Mouse (Mus musculus): ENCODE results near the gene Kcnq5. TPM values are rescaled to one million over a fixed set of nuclear protein-coding genes. Genes with fewer than 3 reads are reported as not detected.
"Not testable (repeated sequence)": the region's sequence is repeated elsewhere in the genome, so short reads cannot be mapped to it uniquely, and the experiment has no call there.

The Kcnq5 gene
- total RNA-seq, 2 experiments from 2014 or later: 0.37 to 1.5 TPM

GRCm38 (mm10) chr1:21660840-21661239 lies 300.9 kb downstream of the Kcnq5 start:
- ATAC-seq (ENCODE audit: poor library complexity, severe bottlenecking): no peak

DNA sequence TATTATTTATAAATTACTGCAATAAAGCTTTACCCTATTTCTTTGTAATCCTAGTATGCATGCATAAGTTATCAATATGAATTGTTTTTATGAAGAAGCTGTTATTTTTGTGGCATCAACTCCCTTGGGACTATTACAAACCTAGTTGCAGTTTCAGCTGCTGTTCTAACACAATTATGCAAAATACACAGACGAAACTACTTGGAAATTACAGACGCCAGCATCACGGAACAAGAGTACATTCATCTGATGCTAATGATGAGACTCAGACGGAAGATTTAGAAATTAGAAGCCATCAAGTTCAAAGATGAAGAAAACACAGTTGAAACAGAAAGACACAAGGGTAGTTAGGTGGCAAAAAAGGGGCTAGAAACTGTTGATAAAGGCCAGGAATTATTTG lies 310.9 kb downstream of the Kcnq5 start:
- ATAC-seq (ENCODE audit: poor library complexity, severe bottlenecking): no peak

- ATAC-seq (ENCODE audit: poor library complexity, severe bottlenecking): no peak
Measured at GRCm38 (mm10) chr1:21635406-21635805, 326.3 kb downstream of the Kcnq5 start.

- no peak for ATAC-seq (ENCODE audit: poor library complexity, severe bottlenecking)
Measured at GRCm38 (mm10) chr1:21634013-21634412, 327.7 kb downstream of the Kcnq5 start.

DNA sequence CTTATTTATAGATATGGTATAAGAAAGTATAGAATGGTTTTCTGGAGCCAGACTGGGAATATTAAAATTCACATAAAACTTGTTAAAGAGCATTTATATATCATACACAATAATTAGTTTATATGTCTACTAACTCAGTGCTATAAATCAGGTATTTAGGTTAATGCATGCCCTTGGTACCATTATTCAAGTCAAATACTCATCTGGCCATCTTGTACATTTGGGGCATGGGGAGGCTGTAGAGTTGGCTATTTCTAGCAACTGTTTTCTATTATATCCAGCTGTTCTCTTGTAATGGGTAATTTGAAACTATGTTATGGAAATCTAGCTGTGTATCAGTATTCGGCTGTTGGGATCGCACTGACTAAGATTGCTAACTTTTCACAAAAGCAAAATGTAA lies 339.3 kb downstream of the Kcnq5 start:
- ATAC-seq (ENCODE audit: poor library complexity, severe bottlenecking): no peak

DNA sequence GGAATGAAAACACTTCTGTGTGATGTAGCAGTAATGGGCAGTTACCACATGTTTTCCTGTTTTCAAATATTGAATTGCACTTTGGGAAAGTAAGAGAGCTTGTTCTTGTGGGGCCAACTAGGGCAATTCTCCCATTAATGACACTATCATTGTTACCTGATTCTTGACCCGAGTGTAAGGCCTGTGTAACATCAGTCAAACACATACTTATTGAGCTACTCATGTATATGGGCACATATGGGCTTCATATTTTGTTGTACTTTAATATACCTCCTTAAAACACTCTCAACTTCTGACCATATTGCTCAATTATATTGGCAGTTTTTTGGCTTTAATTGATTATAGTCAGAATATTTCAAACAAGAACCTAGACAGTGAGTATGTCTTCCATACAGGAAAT lies 339.7 kb downstream of the Kcnq5 start:
- no peak for ATAC-seq (ENCODE audit: poor library complexity, severe bottlenecking)

DNA sequence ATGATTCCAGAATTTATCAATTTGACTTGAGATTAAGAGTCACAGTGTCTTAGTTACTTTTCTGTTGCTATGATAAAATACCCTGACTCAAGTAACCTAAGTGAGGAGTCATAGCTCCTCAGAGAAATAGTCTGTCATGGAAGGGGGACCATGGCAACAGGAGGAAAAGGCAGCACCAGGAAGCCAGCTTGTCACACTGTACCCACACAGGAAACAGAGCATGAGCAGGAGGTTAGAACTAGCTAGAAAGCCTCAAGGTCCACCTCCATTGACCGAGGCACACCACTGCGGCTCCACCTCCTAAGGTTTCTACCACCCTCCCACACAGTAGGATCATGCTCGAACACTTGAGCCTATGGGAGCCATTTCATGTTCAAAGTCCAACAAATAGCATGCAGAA lies 343.0 kb downstream of the Kcnq5 start:
- peak; percentile 49 for ATAC-seq (ENCODE audit: poor library complexity, severe bottlenecking)

DNA sequence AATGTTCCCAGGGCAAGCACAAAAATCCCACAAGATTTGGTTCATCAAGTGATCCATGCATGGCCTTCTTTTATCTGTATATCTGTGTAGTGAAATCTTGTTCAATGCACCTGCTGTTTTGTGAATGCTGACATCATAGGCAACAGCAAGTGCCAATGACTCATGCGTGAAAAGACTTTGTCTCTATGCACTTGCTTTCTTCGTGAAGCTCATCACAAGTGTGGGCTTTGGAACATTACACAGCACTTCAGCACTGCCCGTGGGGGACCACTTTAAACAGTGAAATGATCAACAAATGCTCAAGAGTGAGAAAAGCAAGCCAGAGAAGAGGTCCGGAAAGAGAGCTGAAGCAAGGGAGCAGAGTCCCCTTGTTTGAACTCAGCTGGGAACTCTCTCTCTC lies 345.1 kb downstream of the Kcnq5 start:
- no peak for ATAC-seq (ENCODE audit: poor library complexity, severe bottlenecking)

GRCm38 (mm10) chr1:21613933-21614332 lies 347.8 kb downstream of the Kcnq5 start:
- ATAC-seq (ENCODE audit: poor library complexity, severe bottlenecking): no peak

GRCm38 (mm10) chr1:21604003-21604402 lies 357.7 kb downstream of the Kcnq5 start:
- ATAC-seq (ENCODE audit: poor library complexity, severe bottlenecking): no peak

DNA sequence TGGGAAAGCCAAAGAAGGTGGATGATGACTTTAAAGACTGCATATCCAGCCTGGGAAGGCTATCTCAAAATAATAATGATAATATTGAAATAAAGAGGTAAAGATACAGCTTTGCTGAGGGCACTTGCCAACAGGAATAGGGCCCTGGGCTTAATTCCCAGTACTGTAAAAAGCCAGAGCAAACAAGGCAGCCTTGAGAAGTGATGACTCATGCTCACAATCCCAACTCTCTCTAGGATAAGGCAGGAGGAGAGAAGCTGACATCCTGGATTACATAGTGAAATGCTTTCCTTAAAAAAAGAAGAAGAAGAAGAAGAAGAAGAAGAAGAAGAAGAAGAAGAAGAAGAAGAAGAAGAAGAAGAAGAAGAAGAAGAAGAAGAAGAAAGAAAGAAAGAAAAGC lies 359.2 kb downstream of the Kcnq5 start:
- no peak for ATAC-seq (ENCODE audit: poor library complexity, severe bottlenecking)

DNA sequence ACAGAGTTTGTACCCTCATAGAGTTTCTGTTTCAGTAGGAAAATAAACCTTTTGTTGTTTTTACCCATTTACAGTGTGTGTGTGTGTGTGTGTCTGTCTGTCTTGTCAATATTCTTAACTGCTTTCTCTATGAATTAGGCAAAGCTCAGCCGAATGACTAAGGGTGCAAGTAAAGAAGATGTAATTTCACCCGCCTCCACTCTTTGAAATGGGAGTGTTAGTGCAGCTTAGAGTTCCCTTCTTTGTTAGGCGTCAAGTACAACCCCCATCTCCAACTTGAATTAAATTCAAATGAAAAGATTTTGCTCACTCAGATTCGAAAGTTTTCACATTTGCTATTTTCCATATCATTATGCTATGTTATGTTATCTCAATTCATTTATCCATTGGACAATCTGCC lies 361.1 kb downstream of the Kcnq5 start:
- ATAC-seq (ENCODE audit: poor library complexity, severe bottlenecking): no peak

DNA sequence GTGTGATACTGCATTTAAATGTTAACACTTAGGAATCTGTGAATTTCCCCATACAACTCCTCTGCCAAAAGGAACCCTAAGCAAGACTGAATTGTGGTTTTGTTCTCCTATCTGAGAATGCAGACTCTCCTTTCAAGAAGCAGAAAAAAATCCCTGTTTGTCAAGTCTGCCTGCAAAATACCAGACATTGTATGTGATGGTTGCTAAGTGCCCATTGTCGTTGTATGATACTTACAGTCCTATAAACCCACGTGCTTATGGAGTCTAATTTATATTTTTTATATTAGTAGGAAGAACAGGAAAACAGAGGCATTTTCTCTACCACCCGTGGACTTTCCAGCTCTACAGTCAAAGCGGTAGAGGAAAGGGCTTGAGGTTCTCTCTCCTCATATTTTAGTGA lies 367.9 kb downstream of the Kcnq5 start:
- ATAC-seq (ENCODE audit: poor library complexity, severe bottlenecking): no peak

GRCm38 (mm10) chr1:21567397-21567796 lies 394.3 kb downstream of the Kcnq5 start:
- ATAC-seq (ENCODE audit: poor library complexity, severe bottlenecking): not testable (repeated sequence)

GRCm38 (mm10) chr1:21554630-21555029 lies 407.1 kb downstream of the Kcnq5 start:
- peak; percentile 48 for ATAC-seq (ENCODE audit: poor library complexity, severe bottlenecking)

GRCm38 (mm10) chr1:21552715-21553114 lies 409.0 kb downstream of the Kcnq5 start:
- peak; percentile 66 for ATAC-seq (ENCODE audit: poor library complexity, severe bottlenecking)

DNA sequence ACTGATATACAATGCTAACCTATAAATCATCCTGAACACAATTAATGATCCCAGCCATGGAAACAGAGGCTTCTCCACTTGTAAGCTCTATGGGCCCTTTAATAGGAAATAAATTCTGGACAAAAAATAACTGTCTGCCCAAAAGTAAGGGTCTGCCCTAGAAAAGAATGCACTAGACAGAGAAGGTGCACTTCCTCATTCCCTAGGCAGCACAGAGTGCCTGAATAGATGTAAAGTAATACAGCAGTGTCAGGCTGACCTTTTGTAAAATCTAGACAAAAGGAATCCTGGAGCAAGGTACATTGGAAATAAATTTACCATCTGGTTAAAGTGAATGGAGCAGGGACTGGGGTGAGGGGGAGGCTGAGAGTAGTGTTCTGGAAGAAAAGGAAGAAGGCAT lies 417.8 kb downstream of the Kcnq5 start:
- no peak for ATAC-seq (ENCODE audit: poor library complexity, severe bottlenecking)

DNA sequence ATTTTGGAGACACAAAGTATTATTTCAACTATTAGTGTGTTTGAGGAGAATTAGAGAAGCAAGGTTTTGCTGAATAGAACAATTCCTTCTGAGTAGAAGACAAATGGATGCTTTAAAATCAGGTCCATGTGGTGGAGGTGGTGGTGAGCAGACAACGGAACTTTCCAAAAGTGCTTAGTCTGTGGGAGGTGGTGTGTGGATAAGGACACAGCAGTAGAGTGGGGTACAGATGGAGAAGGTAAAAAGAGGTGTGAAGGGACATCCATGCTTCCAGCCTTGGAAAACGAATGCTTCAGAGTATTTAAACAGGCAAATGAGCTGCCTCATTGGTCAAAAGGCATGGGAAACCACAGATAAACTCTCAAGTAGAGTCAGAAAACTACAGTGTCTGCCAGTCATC lies 422.3 kb downstream of the Kcnq5 start:
- no peak for ATAC-seq (ENCODE audit: poor library complexity, severe bottlenecking)

DNA sequence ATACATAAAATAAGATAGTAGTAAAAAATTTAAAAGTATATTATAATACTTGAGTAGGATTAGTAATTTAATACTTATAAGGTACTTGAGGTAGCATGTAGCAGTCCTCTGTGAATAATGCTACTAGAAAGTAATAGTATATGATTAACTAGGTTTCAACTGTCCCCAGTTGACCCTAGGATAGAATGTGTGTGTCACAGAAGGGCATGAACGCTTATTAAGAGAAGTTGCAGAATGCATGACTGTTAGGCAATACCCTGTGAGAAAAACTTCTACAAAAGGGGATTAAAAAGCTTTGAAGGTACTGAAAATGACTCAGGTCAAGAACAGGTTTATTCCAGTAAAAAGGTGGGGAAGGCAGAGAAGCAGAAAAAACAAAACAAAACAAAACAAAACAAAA lies 430.9 kb downstream of the Kcnq5 start:
- no peak for ATAC-seq (ENCODE audit: poor library complexity, severe bottlenecking)

DNA sequence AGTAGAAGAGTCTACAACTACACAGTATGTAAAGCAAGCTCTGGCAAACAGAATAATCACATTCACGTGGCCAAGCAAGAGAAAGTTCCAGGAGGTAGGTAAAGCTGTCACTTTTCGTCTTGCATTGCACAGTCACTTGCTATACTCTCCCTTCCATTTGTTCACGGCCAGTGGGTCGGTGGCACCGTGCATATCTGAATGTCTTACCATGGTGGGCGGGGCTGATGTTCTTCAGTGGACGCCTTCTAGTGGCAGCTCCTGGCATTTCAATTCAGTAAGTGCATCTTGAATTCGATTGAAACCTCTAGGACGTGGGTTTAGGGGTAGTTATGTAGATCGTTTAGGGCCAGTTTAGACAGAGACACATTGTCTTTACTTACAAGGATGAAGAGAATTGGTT lies 439.7 kb downstream of the Kcnq5 start:
- ATAC-seq (ENCODE audit: poor library complexity, severe bottlenecking): no peak

DNA sequence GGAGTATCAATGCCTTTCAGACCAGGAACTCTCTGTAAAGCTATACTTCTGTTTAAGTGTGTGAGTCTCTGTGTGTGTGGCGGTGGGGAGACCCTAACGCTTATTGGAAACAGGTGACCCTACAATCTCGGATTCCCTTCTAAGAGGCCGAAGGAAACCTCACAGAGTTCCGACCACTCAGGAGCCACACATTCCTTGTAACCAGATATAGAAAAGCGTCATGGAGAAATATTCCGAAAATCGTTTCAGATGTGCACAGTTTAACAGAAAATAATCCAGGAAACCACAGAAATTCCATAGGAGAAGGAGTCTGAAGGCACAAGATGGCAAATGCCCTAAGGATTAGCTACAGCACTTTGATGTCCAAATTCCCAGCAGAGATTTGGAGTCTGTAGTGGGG lies 440.3 kb downstream of the Kcnq5 start:
- no peak for ATAC-seq (ENCODE audit: poor library complexity, severe bottlenecking)

GRCm38 (mm10) chr1:21520116-21520645 lies 441.6 kb downstream of the Kcnq5 start:
- ATAC-seq (ENCODE audit: poor library complexity, severe bottlenecking): no peak

DNA sequence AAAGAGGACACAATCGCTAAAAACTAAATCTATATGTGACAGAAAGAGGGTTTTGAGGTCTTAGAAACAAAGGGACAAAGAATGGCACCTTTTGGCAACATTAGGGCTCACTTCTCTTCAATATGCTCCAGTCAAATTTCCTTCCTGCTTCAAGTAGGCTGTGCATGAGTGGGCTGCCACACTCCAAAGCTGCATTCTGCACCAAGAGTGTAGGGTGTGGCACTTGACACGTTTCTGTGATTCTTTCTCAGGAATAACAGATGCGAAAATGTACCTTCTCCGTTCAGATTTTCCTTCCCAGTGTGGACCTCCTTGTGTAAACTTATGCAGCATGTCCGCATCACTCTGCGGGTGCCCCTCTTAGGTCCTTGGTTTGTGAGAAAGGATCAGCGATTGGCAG lies 455.1 kb downstream of the Kcnq5 start:
- ATAC-seq (ENCODE audit: poor library complexity, severe bottlenecking): no peak
